Mouse (Mus musculus) embryonic fibroblast, embryonic 13.5 days (primary cell): ENCODE data around the gene Racgap1. TPM values are rescaled to one million over a fixed set of nuclear protein-coding genes. Genes with fewer than 3 reads are reported as not detected.
A peak's percentile ranks its signal among the peaks of the same experiment; 100 is the strongest.

Source experiments
- H3K27ac ChIP-seq: 2 replicates; pipeline ENCODE4 v1.5.1; 2012; ENCODE audit warnings: low read length, control low read depth, inconsistent platforms; ENCODE audit not compliant: insufficient read depth
- H3K4me1 ChIP-seq: 2 replicates; pipeline ENCODE4 v1.6.1; 2011; ENCODE audit warnings: low read length; ENCODE audit not compliant: control insufficient read depth, insufficient read depth
- H3K4me3 ChIP-seq: 2 replicates; pipeline ENCODE4 v1.5.1; 2011; ENCODE audit warnings: mild to moderate bottlenecking, control low read depth, low read length; ENCODE audit not compliant: insufficient read depth
- CTCF ChIP-seq: IDR thresholded peaks from 2 replicates; pipeline ENCODE4 v1.5.1; 2011; ENCODE audit warnings: mild to moderate bottlenecking, control low read depth, low read length, moderate library complexity, borderline replicate concordance; ENCODE audit not compliant: insufficient read depth
- POLR2A ChIP-seq: IDR thresholded peaks from 2 replicates; pipeline ENCODE4 v1.6.1; 2011; ENCODE audit warnings: low read depth, mild to moderate bottlenecking, control low read depth, low read length, moderate library complexity
- polyA plus RNA-seq: library from polyadenylated mRNA; stranded (reverse); fragments of >200 nt; gene quantifications from 2 replicates; pipeline ENCODE4 v1.2.4, GENCODE M21; 2011; ENCODE audit warnings: low read depth; ENCODE audit not compliant: missing spikeins, insufficient read length

Racgap1 gene
- polyA plus RNA-seq, 1 experiment = 72.4 TPM

- Histone ChIP-seq H3K4me3 (no peak overlapping the region), H3K27ac (no peak overlapping the region), H3K4me1 (no peaks in the 10 kb centered on the region)
- TF ChIP-seq CTCF = no peak
- TF ChIP-seq POLR2A = no peak
Observed at GRCm38 (mm10) chr15:99678063-99678800, 26.8 kb upstream of the Racgap1 start.

GRCm38 (mm10) chr15:99677089-99677488 is 25.6 kb upstream of the Racgap1 start:
- Histone ChIP-seq H3K4me3 (no peak overlapping the region), H3K4me1 (no peaks in the 10 kb centered on the region), H3K27ac (no peak overlapping the region)
- TF ChIP-seq POLR2A (no peak), CTCF (no peak)

GRCm38 (mm10) chr15:99674866-99675265 is 23.4 kb upstream of the Racgap1 start:
- TF ChIP-seq CTCF (no peak), POLR2A (no peak)
- H3K4me3 ChIP-seq = no peak overlapping the region
- H3K27ac ChIP-seq = no peak overlapping the region
- H3K4me1 ChIP-seq = no peaks in the 10 kb centered on the region

- no peak overlapping the region for H3K4me3 ChIP-seq
- H3K27ac ChIP-seq = no peak overlapping the region
- TF ChIP-seq CTCF (no peak), POLR2A (no peak)
- H3K4me1 ChIP-seq = no peaks in the 10 kb centered on the region
Observed at GRCm38 (mm10) chr15:99671783-99672182, 20.3 kb upstream of the Racgap1 start.

GRCm38 (mm10) chr15:99670964-99671670 is 19.7 kb upstream of the Racgap1 start:
- TF ChIP-seq CTCF (no peak), POLR2A (no peak)
- no peak overlapping the region for H3K27ac ChIP-seq
- H3K4me1 ChIP-seq = no peaks in the 10 kb centered on the region
- peak overlapping the region; percentile 25; the same call in 1 of the 2 replicates for H3K4me3 ChIP-seq

- no peaks in the 10 kb centered on the region for H3K4me1 ChIP-seq
- H3K4me3 ChIP-seq = peak within 1 kb of the TSS; percentile 25
- TF ChIP-seq POLR2A (no peak), CTCF (no peak)
- no peak within 1 kb of the TSS for H3K27ac ChIP-seq
Observed at GRCm38 (mm10) chr15:99670154-99670821, 18.8 kb upstream of the Racgap1 start, which contains the start of gene Asic1. Gene Asic1 (plus strand): TSS chr15:99670368.

GRCm38 (mm10) chr15:99669392-99669791 is 17.9 kb upstream of the Racgap1 start:
- Histone ChIP-seq H3K4me3 (no peak overlapping the region), H3K27ac (no peak overlapping the region), H3K4me1 (no peaks in the 10 kb centered on the region)
- TF ChIP-seq POLR2A (no peak), CTCF (no peak)

- no peaks in the 10 kb centered on the region for H3K4me1 ChIP-seq
- TF ChIP-seq POLR2A (no peak), CTCF (peak; percentile 86)
- H3K4me3 ChIP-seq = no peak overlapping the region
- no peak overlapping the region for H3K27ac ChIP-seq
Observed at GRCm38 (mm10) chr15:99668881-99669280, 17.4 kb upstream of the Racgap1 start.

GRCm38 (mm10) chr15:99667544-99667943 is 16.1 kb upstream of the Racgap1 start:
- no peak overlapping the region for H3K27ac ChIP-seq
- H3K4me3 ChIP-seq = no peak overlapping the region
- H3K4me1 ChIP-seq = no peaks in the 10 kb centered on the region
- no peak for TF ChIP-seq CTCF
- no peak for TF ChIP-seq POLR2A

- peak overlapping the region; percentile 35 for H3K4me3 ChIP-seq
- TF ChIP-seq CTCF (no peak), POLR2A (peak; percentile 22; the same call in 1 of the 2 replicates)
- H3K27ac ChIP-seq = no peak overlapping the region
- H3K4me1 ChIP-seq = no peaks in the 10 kb centered on the region
Observed at GRCm38 (mm10) chr15:99664600-99665451, 13.4 kb upstream of the Racgap1 start.
